In the genomic region with DNA sequence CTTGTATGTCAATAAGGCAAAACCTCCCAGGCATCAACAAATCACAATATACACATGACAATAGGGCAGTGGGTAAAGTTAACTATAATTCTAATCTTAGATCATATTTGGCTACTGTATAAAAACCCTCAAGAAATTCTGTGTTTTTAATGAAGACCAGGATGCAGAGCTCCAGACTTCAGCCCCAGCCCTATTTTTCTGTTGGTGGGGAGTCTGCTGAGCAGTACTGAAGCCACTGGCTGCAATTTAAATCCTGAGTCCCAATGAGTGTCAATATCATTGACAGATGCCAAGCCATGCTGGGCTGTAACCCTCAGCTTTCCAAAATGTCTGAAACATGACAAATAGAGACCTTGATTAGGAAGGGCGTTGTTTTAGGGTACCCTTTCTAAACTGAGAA, we compare ENCODE assay signal across 26 mouse cellular contexts.
A peak's percentile ranks its signal among the peaks of the same experiment; 100 is the strongest.
DNase-seq lines count a peak whose midpoint lies in the region; ATAC-seq lines count a peak whose summit lies in the region.
"Had no signal": no experiment of that assay in that cellular context is flagged by ENCODE, and none has a peak within 500 bp of the region (broad histone marks: within the 10 kb centered on the region; RNA-seq: fewer than 3 reads in every experiment).

No protein-coding gene starts in this region.

- no peaks in the 10 kb centered on the region for H3K36me3 ChIP-seq in heart, embryonic 12.5 days
- no peaks in the 10 kb centered on the region for H3K36me3 ChIP-seq in embryonic facial prominence, embryonic 14.5 days (ENCODE audit: control insufficient read depth, insufficient read depth, low read length)
- H3K36me3 ChIP-seq in forebrain, embryonic 10.5 days (replicated peaks) = no peaks in the 10 kb centered on the region
- H3K36me3 ChIP-seq: heart, embryonic 15.5 days; hindbrain, embryonic 12.5 days; intestine, embryonic 15.5 days; limb, embryonic 12.5 days; midbrain, embryonic 13.5 days; neural tube, embryonic 13.5 days had no signal

- H3K4me2 ChIP-seq in heart, embryonic 12.5 days = no peak overlapping the region
- no peak overlapping the region for H3K4me2 ChIP-seq in embryonic facial prominence, embryonic 14.5 days (ENCODE audit: low read depth, low read length)
- H3K4me2 ChIP-seq: forebrain, embryonic 13.5 days; heart, embryonic 15.5 days; hindbrain, embryonic 12.5 days; intestine, embryonic 15.5 days; limb, embryonic 12.5 days; liver, embryonic 11.5 days; midbrain, embryonic 13.5 days; neural tube, embryonic 13.5 days had no signal

- H3K27me3 ChIP-seq in heart, embryonic 12.5 days (replicated peaks) = no peaks in the 10 kb centered on the region
- H3K27me3 ChIP-seq in embryonic facial prominence, embryonic 14.5 days (replicated peaks; ENCODE audit: control insufficient read depth, insufficient read depth, low read length) = no peaks in the 10 kb centered on the region
- H3K27me3 ChIP-seq in forebrain, embryonic 10.5 days (ENCODE audit: poor library complexity, severe bottlenecking) = peaks cover 23% of the 10 kb centered on the region
- H3K27me3 ChIP-seq: forebrain, embryonic 13.5 days; heart, embryonic 15.5 days; hindbrain, embryonic 12.5 days; intestine, embryonic 15.5 days; limb, embryonic 12.5 days; megakaryocyte, embryonic 14.5 days; midbrain, embryonic 13.5 days; neural tube, embryonic 13.5 days had no signal

- intact Hi-C loops in heart, postnatal 10 days (cut with DNase I) = no loop called here

- no peak for ATAC-seq in heart, embryonic 12.5 days (ENCODE audit: insufficient number of reproducible peaks, low FRiP score)
- ATAC-seq in embryonic facial prominence, embryonic 14.5 days (ENCODE audit: low read depth) = no peak; the same call in 1 of the 2 replicates
- ATAC-seq: forebrain, embryonic 13.5 days; hindbrain, postnatal 0 days; intestine, embryonic 15.5 days; lung, postnatal 0 days; midbrain, embryonic 13.5 days had no signal

- 65% methylated on average over 1 of the region's 1 CpGs for WGBS in heart, embryonic 12.5 days
- WGBS in embryonic facial prominence, embryonic 14.5 days = 42% methylated on average over 1 of the region's 1 CpGs
- 74% methylated on average over 1 of the region's 1 CpGs for WGBS in forebrain, embryonic 10.5 days

- DNase-seq in heart, postnatal 10 days = peak; percentile 11 to 12
- DNase-seq in NIH3T3 (ENCODE audit: low read depth) = peak; percentile 40
- DNase-seq in embryonic facial prominence, embryonic 14.5 days (ENCODE audit: low spot score) = peak; percentile 79
- DNase-seq in retina, postnatal 1 day = peak; percentile 18
- DNase-seq in forebrain, embryonic 10.5 days (ENCODE audit: extremely low spot score, low spot score) = no peak
- DNase-seq: adrenal gland, postnatal 10 days; cerebellum, adult 9-10 months; cerebellum, postnatal 36 days; gastrocnemius, adult 2 months; heart, postnatal 36 days; kidney, adult 2 months; layer of hippocampus, postnatal 36 days; lung, postnatal 4 days; right cerebral cortex, postnatal 14 days had no signal

- no peak overlapping the region for H3K9ac ChIP-seq in heart, embryonic 12.5 days
- H3K9ac ChIP-seq in embryonic facial prominence, embryonic 14.5 days (ENCODE audit: low read depth, low read length) = no peak overlapping the region
- H3K9ac ChIP-seq: forebrain, embryonic 13.5 days; heart, embryonic 15.5 days; hindbrain, embryonic 12.5 days; intestine, embryonic 15.5 days; limb, embryonic 12.5 days; midbrain, embryonic 13.5 days; neural tube, embryonic 13.5 days had no signal

- H3K9me3 ChIP-seq in heart, embryonic 12.5 days (replicated peaks) = no peaks in the 10 kb centered on the region
- H3K9me3 ChIP-seq in embryonic facial prominence, embryonic 14.5 days (ENCODE audit: control insufficient read depth, low read length) = no peaks in the 10 kb centered on the region
- no peaks in the 10 kb centered on the region for H3K9me3 ChIP-seq in forebrain, embryonic 10.5 days
- H3K9me3 ChIP-seq: forebrain, embryonic 13.5 days; heart, embryonic 15.5 days; hindbrain, embryonic 12.5 days; intestine, embryonic 15.5 days; limb, embryonic 12.5 days; midbrain, embryonic 13.5 days; neural tube, embryonic 13.5 days had no signal

- H3K4me3 ChIP-seq in heart, embryonic 12.5 days = no peak overlapping the region
- no peak overlapping the region for H3K4me3 ChIP-seq in embryonic facial prominence, embryonic 14.5 days (ENCODE audit: low read depth, low read length)
- H3K4me3 ChIP-seq in forebrain, embryonic 10.5 days = no peak overlapping the region
- H3K4me3 ChIP-seq: forebrain, embryonic 13.5 days; gastrocnemius, adult 2 months; heart, embryonic 15.5 days; hindbrain, embryonic 12.5 days; intestine, embryonic 15.5 days; limb, embryonic 12.5 days; midbrain, embryonic 13.5 days; neural tube, embryonic 13.5 days had no signal

- H3K27ac ChIP-seq in heart, embryonic 12.5 days (ENCODE audit: poor library complexity, severe bottlenecking) = no peak overlapping the region
- peak overlapping the region; percentile 24 for H3K27ac ChIP-seq in embryonic facial prominence, embryonic 14.5 days (replicated peaks; ENCODE audit: low read depth, low read length)
- H3K27ac ChIP-seq in forebrain, embryonic 10.5 days = no peak overlapping the region
- H3K27ac ChIP-seq: forebrain, embryonic 13.5 days; gastrocnemius, adult 2 months; heart, embryonic 15.5 days; hindbrain, embryonic 12.5 days; hindbrain, postnatal 0 days; intestine, embryonic 15.5 days; limb, embryonic 12.5 days; midbrain, embryonic 13.5 days; neural tube, embryonic 13.5 days had no signal

- H3K4me1 ChIP-seq in heart, embryonic 12.5 days (replicated peaks) = no peaks in the 10 kb centered on the region
- peaks cover 15% of the 10 kb centered on the region for H3K4me1 ChIP-seq in embryonic facial prominence, embryonic 14.5 days (ENCODE audit: control insufficient read depth, insufficient read depth, low read length)
- peaks cover 14% of the 10 kb centered on the region for H3K4me1 ChIP-seq in forebrain, embryonic 10.5 days
- H3K4me1 ChIP-seq: forebrain, embryonic 13.5 days; heart, embryonic 15.5 days; hindbrain, embryonic 12.5 days; intestine, embryonic 15.5 days; limb, embryonic 12.5 days; megakaryocyte, embryonic 14.5 days; midbrain, embryonic 13.5 days; neural tube, embryonic 13.5 days had no signal
